Mouse (Mus musculus): Measurements from ENCODE around the gene Gli2. TPM values are rescaled to one million over a fixed set of nuclear protein-coding genes. Genes with fewer than 3 reads are reported as not detected.

Gene Gli2
- total RNA-seq, 2 experiments from 2014 or later, result 3.4 TPM

DNA sequence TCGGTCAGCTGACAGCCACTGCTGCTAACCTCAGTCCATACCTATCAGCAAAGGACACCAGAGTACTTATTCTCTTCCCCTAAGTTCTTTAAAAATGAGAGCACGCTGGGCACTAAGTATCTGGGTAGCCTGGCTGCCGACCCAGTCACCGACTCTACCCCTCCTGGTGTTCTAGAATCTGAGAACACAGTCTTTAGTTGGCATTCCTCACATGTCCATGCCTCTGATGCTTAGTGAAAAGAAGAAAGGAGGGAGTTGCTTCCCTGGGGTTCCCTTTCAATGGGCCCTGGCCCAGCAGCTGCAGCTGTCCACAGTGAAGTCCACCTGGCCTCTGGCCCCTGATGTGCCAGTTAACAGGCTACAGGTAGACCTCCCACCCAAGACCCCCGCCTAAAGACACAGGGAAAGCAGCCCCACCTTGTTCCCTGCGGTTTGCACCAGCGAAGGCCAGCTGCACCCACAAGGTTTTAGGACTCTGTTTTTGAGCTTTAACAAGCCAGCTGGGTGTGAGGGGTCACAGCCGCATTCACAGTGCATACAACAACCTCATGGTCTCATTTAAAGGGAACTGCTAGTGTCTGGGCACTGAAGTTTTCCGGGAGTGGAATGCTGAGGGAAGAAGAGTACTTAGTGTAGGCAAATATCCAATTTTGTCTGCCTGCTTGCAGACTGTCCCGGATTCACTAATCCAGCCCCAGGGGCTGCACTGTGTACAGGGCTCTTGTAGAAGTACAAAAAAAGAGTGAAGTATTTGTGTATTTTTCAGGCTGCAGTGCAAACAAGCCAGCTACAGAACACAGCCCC lies 3.4 kb downstream of the Gli2 start:
- intact Hi-C loops (cut with DNase I), result loop anchor here (5.0 kb wide), 2 partner anchors 68 to 138 kb away; no protein-coding TSS in a partner anchor
- DNase-seq (ENCODE audit: extremely low spot score in 1 of 2, low spot score in 2 of 2), result no peak
- no peak for TF ChIP-seq CTCF (IDR thresholded peaks at IDR 0.05)
- H3K4me3 ChIP-seq, result no peak overlapping the region
- peak overlapping the region; percentile 41 for H3K27ac ChIP-seq

DNA sequence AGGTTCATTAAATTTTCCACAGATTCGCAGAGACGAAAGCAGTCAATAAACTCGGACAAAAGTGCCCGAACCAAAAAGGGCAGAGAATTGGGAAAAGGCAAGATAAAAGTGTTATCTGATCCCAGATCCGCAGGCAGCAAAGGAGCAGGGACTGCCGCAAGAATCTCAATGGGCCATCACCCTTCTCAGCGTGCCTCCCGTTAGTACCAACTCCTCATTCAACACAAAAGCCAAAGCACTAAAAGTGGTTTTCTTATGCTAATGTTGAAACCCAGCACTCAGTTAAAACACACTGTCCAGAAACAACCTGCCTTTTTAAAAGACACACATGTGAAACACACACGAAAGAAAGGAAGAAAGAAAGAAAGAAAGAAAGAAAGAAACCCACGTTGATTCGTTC lies 4.4 kb downstream of the Gli2 start:
- H3K27ac ChIP-seq, result peak overlapping the region; percentile 2; the same call in 1 of the 2 replicates
- intact Hi-C loops (cut with DNase I), result no loop called here

DNA sequence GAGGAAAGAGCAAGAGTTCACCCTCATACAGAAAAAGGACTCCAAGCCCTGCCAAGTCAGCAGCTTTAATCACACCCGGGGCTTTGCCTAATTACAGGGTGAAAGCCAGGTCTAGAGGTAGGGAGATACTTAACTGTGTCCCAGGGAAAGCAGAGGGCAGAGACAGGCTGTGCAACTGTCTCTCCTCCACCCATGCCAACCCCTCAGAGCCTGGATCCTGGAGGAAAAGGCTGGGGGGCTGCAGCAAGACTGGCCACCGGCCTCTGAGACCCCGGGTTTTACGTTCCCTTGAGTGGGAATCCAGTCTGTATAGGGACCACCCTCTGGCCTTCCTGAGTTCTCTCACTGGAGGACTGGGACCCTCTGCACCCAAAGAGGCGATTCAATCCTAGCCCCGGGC lies 4.9 kb downstream of the Gli2 start:
- no peak for TF ChIP-seq CTCF (IDR thresholded peaks at IDR 0.05)
- peak overlapping the region; percentile 2 for H3K27ac ChIP-seq
- H3K4me3 ChIP-seq, result no peak overlapping the region
- DNase-seq (ENCODE audit: extremely low spot score in 1 of 2, low spot score in 2 of 2), result no peak
- intact Hi-C loops (cut with DNase I), result no loop called here

More for the DNA sequence above, 4.4 kb downstream of the Gli2 start:
- TF ChIP-seq CTCF (IDR thresholded peaks at IDR 0.05), result no peak
- no peak overlapping the region for H3K4me3 ChIP-seq
- no peak for DNase-seq (ENCODE audit: extremely low spot score in 1 of 2, low spot score in 2 of 2)

DNA sequence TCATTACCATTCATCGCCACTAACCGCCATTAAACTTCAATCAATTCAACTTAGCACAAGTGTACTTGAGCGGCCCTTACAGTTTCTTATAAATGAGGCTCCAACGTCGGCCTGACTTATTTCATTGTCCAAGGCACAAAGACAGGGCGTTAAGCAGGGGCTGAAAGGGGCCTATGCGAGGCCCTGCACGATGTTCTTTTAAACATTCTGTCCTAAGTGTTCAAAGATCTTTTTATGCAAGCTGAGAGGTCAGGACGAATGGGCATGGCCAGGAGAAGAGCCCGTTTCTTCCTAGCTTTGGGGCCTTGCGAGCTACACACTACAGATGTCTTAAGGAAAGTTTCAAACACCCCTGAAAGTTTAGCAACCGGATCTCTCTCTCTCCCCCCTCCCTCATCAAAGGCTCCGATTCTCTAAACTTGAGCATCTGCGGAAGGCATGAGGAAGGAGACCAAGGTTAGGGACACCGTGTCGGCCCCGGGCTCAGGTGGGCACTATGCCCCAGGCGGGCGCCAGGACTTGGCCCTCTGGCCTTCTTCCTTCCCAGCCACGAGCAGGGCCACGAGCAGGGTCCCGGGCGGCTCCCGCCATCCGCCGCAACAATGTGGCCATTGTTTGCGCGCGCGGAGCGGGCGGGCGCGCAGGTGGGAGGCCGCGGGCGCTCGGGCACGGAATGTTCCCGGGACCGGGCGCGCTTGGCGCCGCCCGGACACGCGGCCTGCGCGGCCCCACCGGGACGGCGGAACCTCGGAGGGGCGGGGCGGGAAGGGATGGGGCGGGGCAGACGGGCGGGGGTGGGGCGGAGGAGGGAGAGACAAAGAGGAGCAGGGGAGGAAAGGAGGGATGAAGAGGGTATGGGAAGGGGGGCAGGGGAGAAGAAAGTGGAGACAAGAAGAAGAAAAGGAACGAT lies 5.7 kb downstream of the Gli2 start:
- Histone ChIP-seq H3K27ac (peak overlapping the region; percentile 73), H3K4me3 (peak overlapping the region; percentile 38; the same call in 1 of the 2 replicates)
- no peak for TF ChIP-seq CTCF (IDR thresholded peaks at IDR 0.05)
- peak; percentile 33 to 55 for DNase-seq (ENCODE audit: extremely low spot score in 1 of 2, low spot score in 2 of 2)
- intact Hi-C loops (cut with DNase I), result no loop called here

DNA sequence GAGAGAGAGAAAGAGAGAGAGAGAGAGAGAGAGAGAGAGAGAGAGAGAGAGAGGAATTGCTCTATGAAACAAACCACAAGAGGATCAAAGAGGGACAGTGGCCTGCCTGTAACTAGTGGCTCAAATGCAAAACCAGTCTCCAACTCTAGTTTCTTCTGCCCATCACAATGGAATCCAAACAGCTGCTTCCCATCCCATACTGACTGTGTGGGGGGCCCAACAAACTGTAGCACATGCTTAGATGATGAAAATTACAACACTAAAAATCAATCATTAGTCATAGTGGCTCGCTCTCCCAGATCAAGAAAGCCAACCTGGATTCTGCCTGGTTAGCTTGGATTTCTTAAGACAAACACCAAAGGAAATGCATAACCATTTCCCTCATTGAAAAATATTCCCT lies 15.0 kb downstream of the Gli2 start:
- H3K4me3 ChIP-seq, result no peak overlapping the region
- no peak for DNase-seq (ENCODE audit: extremely low spot score in 1 of 2, low spot score in 2 of 2)
- no peak overlapping the region for H3K27ac ChIP-seq
- no peak for TF ChIP-seq CTCF (IDR thresholded peaks at IDR 0.05)
- intact Hi-C loops (cut with DNase I), result no loop called here

DNA sequence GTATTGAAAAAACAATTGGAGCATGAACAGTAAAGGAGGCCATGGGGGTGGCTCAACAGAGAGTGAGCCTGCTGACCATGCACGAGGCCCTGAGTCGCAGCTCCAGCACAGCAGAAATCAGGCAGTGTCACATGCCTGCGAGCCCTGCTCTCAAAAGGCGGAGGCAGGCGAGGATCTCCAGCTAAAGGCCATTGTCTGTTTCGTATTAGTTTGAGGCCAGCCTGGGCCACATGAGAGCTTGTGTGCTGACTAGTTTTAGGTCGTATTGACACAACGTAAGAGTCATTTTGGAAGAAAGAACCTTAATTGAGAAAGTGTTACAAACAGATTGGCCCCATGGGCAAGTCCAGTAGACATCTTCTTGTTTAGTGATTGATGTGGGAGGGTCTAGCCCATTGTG lies 17.5 kb downstream of the Gli2 start:
- intact Hi-C loops (cut with DNase I), result no loop called here
- no peak overlapping the region for H3K4me3 ChIP-seq

DNA sequence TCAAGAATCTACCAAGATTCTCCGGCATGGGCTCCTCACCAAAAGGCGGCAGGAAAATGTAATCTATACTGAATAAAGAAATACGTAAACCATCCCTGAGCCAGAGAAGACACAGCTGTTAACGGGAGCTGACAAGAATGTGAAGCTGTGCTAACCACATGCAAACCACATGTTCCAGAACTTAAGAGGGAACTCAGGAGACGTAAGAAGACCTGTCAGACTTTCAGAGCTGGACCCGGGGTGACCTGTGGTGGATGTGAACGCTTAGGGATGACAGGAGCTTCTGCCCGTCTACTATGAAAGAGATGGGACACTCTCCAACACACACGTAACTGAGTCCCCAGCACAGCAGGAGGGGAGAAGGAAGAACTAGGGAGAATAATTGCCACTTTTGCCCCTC lies 18.1 kb downstream of the Gli2 start:
- intact Hi-C loops (cut with DNase I), result no loop called here
- no peak for DNase-seq (ENCODE audit: extremely low spot score in 1 of 2, low spot score in 2 of 2)
- TF ChIP-seq CTCF (IDR thresholded peaks at IDR 0.05), result no peak
- no peak overlapping the region for H3K27ac ChIP-seq
- no peak overlapping the region for H3K4me3 ChIP-seq

More for the DNA sequence above, 17.5 kb downstream of the Gli2 start:
- no peak for TF ChIP-seq CTCF (IDR thresholded peaks at IDR 0.05)
- no peak for DNase-seq (ENCODE audit: extremely low spot score in 1 of 2, low spot score in 2 of 2)
- no peak overlapping the region for H3K27ac ChIP-seq

DNA sequence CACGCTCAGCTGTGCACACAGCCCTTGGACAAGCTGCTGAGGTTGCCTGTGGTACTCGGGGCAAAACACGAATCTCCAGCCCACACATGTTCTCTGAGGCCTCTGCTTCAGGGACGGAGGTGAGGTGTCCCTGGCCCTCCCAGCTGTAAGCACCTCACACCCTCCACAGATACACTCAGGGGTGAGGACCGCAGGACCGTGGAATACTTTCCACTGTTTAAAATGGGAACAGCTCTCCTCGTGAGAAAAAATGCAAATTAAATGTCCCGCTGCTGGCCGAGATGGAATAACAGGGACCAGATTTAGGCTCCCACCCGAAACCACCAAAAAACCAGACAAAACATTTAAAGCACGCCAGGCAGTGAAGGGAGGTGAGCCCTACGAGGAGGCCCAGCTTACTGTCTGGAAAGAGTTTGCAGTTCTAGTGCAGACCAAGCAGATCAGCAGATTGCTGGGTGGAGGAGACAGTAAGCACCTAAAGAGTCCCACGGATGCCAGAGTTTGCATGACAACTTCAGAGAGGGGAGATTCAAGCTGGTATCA lies 19.2 kb downstream of the Gli2 start:
- intact Hi-C loops (cut with DNase I), result loop anchor here (1.0 kb wide), 1 partner anchor 11 kb away; no protein-coding TSS in a partner anchor
- no peak for DNase-seq (ENCODE audit: extremely low spot score in 1 of 2, low spot score in 2 of 2)
- TF ChIP-seq CTCF (IDR thresholded peaks at IDR 0.05), result no peak
- Histone ChIP-seq H3K4me3 (no peak overlapping the region), H3K27ac (peak overlapping the region; percentile 72)

DNA sequence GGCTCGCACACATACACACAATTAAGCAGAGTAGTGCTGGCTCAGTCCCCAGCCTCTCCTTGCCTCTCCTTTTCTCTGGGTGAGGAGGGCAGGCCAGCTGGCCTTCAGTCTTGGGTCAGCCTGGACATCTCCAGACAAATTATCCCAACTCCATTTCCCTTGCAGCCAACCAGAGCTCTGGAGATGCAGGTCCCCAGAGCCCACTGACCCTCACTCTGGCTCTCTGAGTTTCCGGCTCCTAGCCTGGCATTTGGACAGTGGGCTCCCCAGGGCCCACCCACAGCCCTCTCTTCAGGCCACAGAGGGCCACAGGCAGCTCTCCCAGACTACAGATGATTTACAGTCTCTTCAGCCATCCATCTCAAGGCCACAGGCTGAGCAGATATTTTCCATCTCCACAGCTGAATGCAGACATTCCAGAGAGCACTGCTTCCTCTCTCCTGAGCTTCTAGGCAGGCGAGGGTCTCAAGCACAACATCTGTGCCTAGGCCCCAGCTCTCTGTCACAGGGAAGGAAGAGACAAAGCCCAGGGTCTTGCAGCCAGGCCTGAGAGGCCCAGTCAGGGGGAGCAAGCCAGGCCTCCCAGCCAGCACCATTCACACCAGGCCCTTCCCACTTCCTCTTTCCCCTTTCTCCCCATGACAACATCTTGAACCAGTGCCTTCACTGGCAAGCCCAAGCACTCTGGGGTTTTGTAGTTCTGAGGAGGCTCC lies 19.8 kb downstream of the Gli2 start:
- no peak overlapping the region for H3K4me3 ChIP-seq
- TF ChIP-seq CTCF (IDR thresholded peaks at IDR 0.05), result no peak
- intact Hi-C loops (cut with DNase I), result loop anchor here (1.0 kb wide), 1 partner anchor 10 kb away; no protein-coding TSS in a partner anchor
- DNase-seq (ENCODE audit: extremely low spot score in 1 of 2, low spot score in 2 of 2), result peak; percentile 48 to 56
- peak overlapping the region; percentile 72 for H3K27ac ChIP-seq

DNA sequence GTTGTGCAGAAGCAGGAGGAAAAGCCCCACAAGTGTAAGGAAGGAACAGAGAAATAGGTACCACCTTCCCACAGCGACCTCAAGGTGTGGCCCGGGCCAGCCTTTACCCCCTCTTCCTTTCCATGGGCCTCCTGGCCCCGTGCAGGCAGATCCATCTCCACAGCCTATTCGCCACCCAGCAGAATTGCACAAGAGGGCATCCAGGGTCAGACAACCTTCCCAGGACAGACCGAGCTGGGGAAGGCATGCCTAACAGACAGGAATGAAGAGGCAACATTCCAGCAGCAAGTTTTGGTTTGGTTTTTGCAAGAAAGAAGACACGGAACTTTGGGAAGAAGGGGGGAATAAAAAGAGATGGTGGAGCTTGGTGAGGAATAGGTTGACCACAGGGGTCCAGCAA lies 22.2 kb downstream of the Gli2 start:
- intact Hi-C loops (cut with DNase I), result no loop called here
- DNase-seq (ENCODE audit: extremely low spot score in 1 of 2, low spot score in 2 of 2), result no peak
- no peak overlapping the region for H3K4me3 ChIP-seq
- H3K27ac ChIP-seq, result no peak overlapping the region
- no peak for TF ChIP-seq CTCF (IDR thresholded peaks at IDR 0.05)

DNA sequence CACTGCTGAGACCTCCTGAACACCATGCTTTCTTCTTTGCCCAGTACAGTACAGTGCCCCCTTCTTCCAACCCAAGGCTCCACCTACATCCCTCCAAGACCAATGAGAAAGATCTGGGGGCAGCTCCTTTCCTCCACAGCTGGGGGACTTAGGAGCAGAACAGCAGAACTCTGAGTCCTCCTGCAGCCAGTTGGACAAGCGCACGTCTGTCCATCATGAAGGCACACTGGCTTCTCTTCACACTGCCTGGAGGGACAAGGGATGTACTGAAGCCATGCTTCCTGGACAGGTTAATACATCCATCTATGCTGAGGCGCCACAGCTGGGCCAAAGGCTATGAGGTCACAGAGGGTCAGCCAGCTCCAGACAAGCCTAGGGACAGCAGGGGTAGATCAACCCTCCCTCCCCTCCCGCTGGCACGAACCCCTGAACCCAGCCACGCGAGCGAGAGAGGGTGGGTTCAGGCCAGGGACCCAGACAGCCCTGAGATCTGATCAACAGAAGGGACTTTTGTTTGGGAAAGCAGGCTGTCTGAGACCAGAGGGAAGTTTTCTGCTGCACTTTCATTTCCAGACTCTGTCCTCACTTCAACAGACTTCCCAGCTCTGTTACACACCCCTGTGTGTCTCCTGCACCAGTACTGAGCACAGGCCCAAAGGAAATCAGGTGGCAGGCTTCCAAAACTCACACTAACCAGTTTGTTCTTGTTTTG lies 27.6 kb downstream of the Gli2 start:
- DNase-seq (ENCODE audit: extremely low spot score in 1 of 2, low spot score in 2 of 2), result no peak

More for the DNA sequence above, 27.6 kb downstream of the Gli2 start:
- Histone ChIP-seq H3K27ac (no peak overlapping the region), H3K4me3 (no peak overlapping the region)
- intact Hi-C loops (cut with DNase I), result no loop called here
- no peak for TF ChIP-seq CTCF (IDR thresholded peaks at IDR 0.05)

Measured in left cerebral cortex, adult 2 months (tissue).